Mouse (Mus musculus): ENCODE measurements around the gene Arfgef2. TPM values are rescaled to one million over a fixed set of nuclear protein-coding genes. Genes with fewer than 3 reads are reported as not detected.
A peak's percentile ranks its signal among the peaks of the same experiment; 100 is the strongest.
"Not testable (repeated sequence)": the region's sequence is repeated elsewhere in the genome, so short reads cannot be mapped to it uniquely, and the experiment has no call there.

The Arfgef2 gene
- polyA plus RNA-seq, 1 experiment from 2014 or later = 5.8 TPM

- Histone ChIP-seq H3K36me3 (ENCODE audit: control insufficient read depth, insufficient read depth, low read length) (no peaks in the 10 kb centered on the region), H3K27me3 (ENCODE audit: control insufficient read depth, insufficient read depth, low read depth, low read length) (no peaks in the 10 kb centered on the region), H3K4me2 (ENCODE audit: low read length) (no peak overlapping the region), H3K9me3 (replicated peaks; ENCODE audit: control insufficient read depth, low read length, poor library complexity, severe bottlenecking) (no peaks in the 10 kb centered on the region), H3K27ac (ENCODE audit: low read length) (no peak overlapping the region), H3K4me1 (ENCODE audit: control insufficient read depth, insufficient read depth, low read length) (peaks cover 5% of the 10 kb centered on the region), H3K4me3 (ENCODE audit: low read depth, low read length) (no peak overlapping the region), H3K9ac (ENCODE audit: low read depth, low read length) (no peak overlapping the region)
- no peak for ATAC-seq
- 74% methylated on average over 8 of the region's 8 CpGs for WGBS
Measured at GRCm38 (mm10) chr2:166779956-166780355, 25.4 kb upstream of the Arfgef2 start.

GRCm38 (mm10) chr2:166780980-166781578, 24.3 kb upstream of the Arfgef2 start:
- H3K4me1 ChIP-seq (ENCODE audit: control insufficient read depth, insufficient read depth, low read length) = peaks cover 14% of the 10 kb centered on the region
- H3K4me2 ChIP-seq (ENCODE audit: low read length) = no peak overlapping the region
- H3K27me3 ChIP-seq (ENCODE audit: control insufficient read depth, insufficient read depth, low read depth, low read length) = no peaks in the 10 kb centered on the region
- no peak overlapping the region for H3K9ac ChIP-seq (ENCODE audit: low read depth, low read length)
- 13% methylated on average over 9 of the region's 9 CpGs for WGBS
- ATAC-seq = no peak
- H3K9me3 ChIP-seq (replicated peaks; ENCODE audit: control insufficient read depth, low read length, poor library complexity, severe bottlenecking) = no peaks in the 10 kb centered on the region
- H3K4me3 ChIP-seq (ENCODE audit: low read depth, low read length) = no peak overlapping the region
- no peak overlapping the region for H3K27ac ChIP-seq (ENCODE audit: low read length)
- H3K36me3 ChIP-seq (ENCODE audit: control insufficient read depth, insufficient read depth, low read length) = no peaks in the 10 kb centered on the region

GRCm38 (mm10) chr2:166784376-166784775, 21.0 kb upstream of the Arfgef2 start:
- Histone ChIP-seq H3K4me2 (ENCODE audit: low read length) (no peak overlapping the region), H3K9me3 (replicated peaks; ENCODE audit: control insufficient read depth, low read length, poor library complexity, severe bottlenecking) (no peaks in the 10 kb centered on the region), H3K4me3 (ENCODE audit: low read depth, low read length) (no peak overlapping the region), H3K4me1 (ENCODE audit: control insufficient read depth, insufficient read depth, low read length) (peaks cover 17% of the 10 kb centered on the region), H3K9ac (ENCODE audit: low read depth, low read length) (no peak overlapping the region), H3K27me3 (ENCODE audit: control insufficient read depth, insufficient read depth, low read depth, low read length) (no peaks in the 10 kb centered on the region), H3K27ac (ENCODE audit: low read length) (no peak overlapping the region), H3K36me3 (ENCODE audit: control insufficient read depth, insufficient read depth, low read length) (no peaks in the 10 kb centered on the region)
- no peak for ATAC-seq
- 86% methylated on average over 6 of the region's 6 CpGs for WGBS

- H3K9me3 ChIP-seq (replicated peaks; ENCODE audit: control insufficient read depth, low read length, poor library complexity, severe bottlenecking) = no peaks in the 10 kb centered on the region
- H3K4me2 ChIP-seq (ENCODE audit: low read length) = peak overlapping the region; percentile 75
- peak; percentile 96 for ATAC-seq
- H3K4me1 ChIP-seq (ENCODE audit: control insufficient read depth, insufficient read depth, low read length) = peaks cover 13% of the 10 kb centered on the region
- H3K27ac ChIP-seq (ENCODE audit: low read length) = peak overlapping the region; percentile 45
- under 1% methylated on average over 35 of the region's 35 CpGs for WGBS
- peak overlapping the region; percentile 83 for H3K9ac ChIP-seq (ENCODE audit: low read depth, low read length)
- H3K27me3 ChIP-seq (ENCODE audit: control insufficient read depth, insufficient read depth, low read depth, low read length) = no peaks in the 10 kb centered on the region
- peak overlapping the region; percentile 71 for H3K4me3 ChIP-seq (ENCODE audit: low read depth, low read length)
- H3K36me3 ChIP-seq (ENCODE audit: control insufficient read depth, insufficient read depth, low read length) = no peaks in the 10 kb centered on the region
Measured at GRCm38 (mm10) chr2:166786353-166787004, 18.9 kb upstream of the Arfgef2 start.

- H3K4me2 ChIP-seq (ENCODE audit: low read length) = no peak overlapping the region
- no peaks in the 10 kb centered on the region for H3K27me3 ChIP-seq (ENCODE audit: control insufficient read depth, insufficient read depth, low read depth, low read length)
- no peak overlapping the region for H3K9ac ChIP-seq (ENCODE audit: low read depth, low read length)
- 71% methylated on average over 5 of the region's 5 CpGs for WGBS
- peak overlapping the region; percentile 63; the same call in 1 of the 2 replicates for H3K27ac ChIP-seq (ENCODE audit: low read length)
- peaks cover 16% of the 10 kb centered on the region for H3K4me1 ChIP-seq (ENCODE audit: control insufficient read depth, insufficient read depth, low read length)
- no peaks in the 10 kb centered on the region for H3K36me3 ChIP-seq (ENCODE audit: control insufficient read depth, insufficient read depth, low read length)
- no peak for ATAC-seq
- H3K4me3 ChIP-seq (ENCODE audit: low read depth, low read length) = no peak overlapping the region
- H3K9me3 ChIP-seq (replicated peaks; ENCODE audit: control insufficient read depth, low read length, poor library complexity, severe bottlenecking) = no peaks in the 10 kb centered on the region
Measured at GRCm38 (mm10) chr2:166791738-166792137, 13.7 kb upstream of the Arfgef2 start.

- peak; percentile 64 for ATAC-seq
- Histone ChIP-seq H3K36me3 (ENCODE audit: control insufficient read depth, insufficient read depth, low read length) (peaks cover under 1% of the 10 kb centered on the region; the same call in 1 of the 2 replicates), H3K4me2 (ENCODE audit: low read length) (peak within 1 kb of the TSS; percentile 78), H3K9ac (ENCODE audit: low read depth, low read length) (peak within 1 kb of the TSS; percentile 82), H3K4me3 (ENCODE audit: low read depth, low read length) (peak within 1 kb of the TSS; percentile 83), H3K27ac (ENCODE audit: low read length) (peak within 1 kb of the TSS; percentile 63), H3K27me3 (ENCODE audit: control insufficient read depth, insufficient read depth, low read depth, low read length) (no peaks in the 10 kb centered on the region), H3K9me3 (replicated peaks; ENCODE audit: control insufficient read depth, low read length, poor library complexity, severe bottlenecking) (no peaks in the 10 kb centered on the region), H3K4me1 (ENCODE audit: control insufficient read depth, insufficient read depth, low read length) (peaks cover 14% of the 10 kb centered on the region)
- 15% methylated on average over 5 of the region's 5 CpGs for WGBS
Measured at GRCm38 (mm10) chr2:166792355-166792754, 13.0 kb upstream of the Arfgef2 start, which contains the start of gene Trp53rkb. Gene Trp53rkb, plus strand, starts transcription at chr2:166792531.

- H3K4me2 ChIP-seq (ENCODE audit: low read length) = peak overlapping the region; percentile 78
- peaks cover 14% of the 10 kb centered on the region for H3K4me1 ChIP-seq (ENCODE audit: control insufficient read depth, insufficient read depth, low read length)
- H3K9ac ChIP-seq (ENCODE audit: low read depth, low read length) = peak overlapping the region; percentile 82
- peak overlapping the region; percentile 83 for H3K4me3 ChIP-seq (ENCODE audit: low read depth, low read length)
- H3K9me3 ChIP-seq (replicated peaks; ENCODE audit: control insufficient read depth, low read length, poor library complexity, severe bottlenecking); H3K27me3 ChIP-seq (ENCODE audit: control insufficient read depth, insufficient read depth, low read depth, low read length): not testable (repeated sequence)
- peaks cover 13% of the 10 kb centered on the region for H3K36me3 ChIP-seq (ENCODE audit: control insufficient read depth, insufficient read depth, low read length)
- peak; percentile 90 for ATAC-seq
- H3K27ac ChIP-seq (ENCODE audit: low read length) = peak overlapping the region; percentile 63
- under 1% methylated on average over 76 of the region's 76 CpGs for whole genome bisulfite sequencing
Measured at GRCm38 (mm10) chr2:166793542-166794214, 11.7 kb upstream of the Arfgef2 start.

- Histone ChIP-seq H3K27ac (ENCODE audit: low read length) (no peak overlapping the region), H3K27me3 (ENCODE audit: control insufficient read depth, insufficient read depth, low read depth, low read length) (no peaks in the 10 kb centered on the region), H3K4me1 (ENCODE audit: control insufficient read depth, insufficient read depth, low read length) (peaks cover under 1% of the 10 kb centered on the region; the same call in 1 of the 2 replicates), H3K4me2 (ENCODE audit: low read length) (no peak overlapping the region), H3K9ac (ENCODE audit: low read depth, low read length) (no peak overlapping the region), H3K4me3 (ENCODE audit: low read depth, low read length) (no peak overlapping the region), H3K9me3 (replicated peaks; ENCODE audit: control insufficient read depth, low read length, poor library complexity, severe bottlenecking) (no peaks in the 10 kb centered on the region), H3K36me3 (ENCODE audit: control insufficient read depth, insufficient read depth, low read length) (peaks cover 13% of the 10 kb centered on the region)
- WGBS = 86% methylated on average over 11 of the region's 11 CpGs
- no peak for ATAC-seq
Measured at GRCm38 (mm10) chr2:166799615-166800472, 5.5 kb upstream of the Arfgef2 start.
